ENCODE assay signal across 8 mouse cellular contexts in genomic region chr9:46272677-46273454, GRCm38 (mm10). TPM values are rescaled to one million over a fixed set of nuclear protein-coding genes. Genes with fewer than 3 reads are reported as not detected.
A peak's percentile ranks its signal among the peaks of the same experiment; 100 is the strongest.
DNase-seq lines count a peak whose midpoint lies in the region; ATAC-seq lines count a peak whose summit lies in the region.

TSS of gene Zpr1 (plus strand) at chr9:46273064.

- H3K4me2 ChIP-seq in hindbrain, embryonic 15.5 days = peak within 1 kb of the TSS; percentile 94

- H3K36me3 ChIP-seq in hindbrain, embryonic 15.5 days = peaks cover 27% of the 10 kb centered on the region

- no peaks in the 10 kb centered on the region for H3K9me3 ChIP-seq in hindbrain, embryonic 15.5 days

- peak within 1 kb of the TSS; percentile 68 for H3K27ac ChIP-seq in hindbrain, embryonic 15.5 days (replicated peaks)

- ATAC-seq in hindbrain, embryonic 15.5 days (ENCODE audit: low FRiP score, low read depth) = peak; percentile 95

- H3K9ac ChIP-seq in hindbrain, embryonic 15.5 days = peak within 1 kb of the TSS; percentile 71

- peak; percentile 92 for DNase-seq in T-cell, adult 2 months (ENCODE audit: low spot score)
- DNase-seq in cerebellum, postnatal 36 days = peak; percentile 83 to 84
- peak; percentile 90 to 91 for DNase-seq in frontal cortex, postnatal 36 days (ENCODE audit: low spot score in 2 of 2)
- DNase-seq in left cerebral cortex, adult 11 months (ENCODE audit: low spot score) = peak; percentile 80
- DNase-seq in lung, postnatal 4 days = peak; percentile 90 to 93
- peak; percentile 87 for DNase-seq in retina, postnatal 7 days (ENCODE audit: low read depth, low spot score)
- peak; percentile 78 for DNase-seq in urinary bladder, adult 2 months (ENCODE audit: low spot score)

- H3K27me3 ChIP-seq in hindbrain, embryonic 15.5 days = peaks cover 13% of the 10 kb centered on the region; the same call in 1 of the 2 replicates

- WGBS in hindbrain, embryonic 15.5 days = 5% methylated on average over 44 of the region's 45 CpGs

- H3K4me3 ChIP-seq in hindbrain, embryonic 15.5 days = peak within 1 kb of the TSS; percentile 86

- peaks cover 13% of the 10 kb centered on the region for H3K4me1 ChIP-seq in hindbrain, embryonic 15.5 days (replicated peaks)

RNA-seq across cellular contexts. Expression of gene Zpr1, which starts in this region (rescaled TPM):
- polyA plus RNA-seq in hindbrain, embryonic 15.5 days (2015; fragmentation: Nextera tagmentation; extraction: Ambion mirVana) = 55.7 and 60.3 TPM in 2 replicates
- polyA plus RNA-seq in urinary bladder, adult 2 months (2012; rRNA removed) = 30.3 and 33.5 TPM in 2 replicates

Comparison
In these comparisons a context has a peak if more than half of its experiments do, and no peak if none do; other contexts are left out.
1. Peak in every context shown above with its lines: DNase-seq, ATAC-seq, H3K4me3 ChIP-seq and H3K27ac ChIP-seq.